Mouse (Mus musculus) hindbrain, embryonic 13.5 days (tissue): ENCODE measurements at regions not wholly inside any gene's neighbourhood (a gene's known extent, or its start where the extent isn't known, plus 50 kb on each side); places are given as distances from the start of the nearest gene placed in this dataset.

Source experiments
- ATAC-seq: fragments of 200-750 bp; cut with Nextera tagmentation; 2 replicates; pipeline ENCODE4 v1.8.0; 2017; ENCODE audit warnings: moderate TSS enrichment; ENCODE audit not compliant: low FRiP score
- H3K27ac ChIP-seq: fragments of 300-500 bp; sonication (generic); 2 replicates; pipeline ENCODE4 v1.5.1; 2015; ENCODE audit warnings: inconsistent platforms, mild to moderate bottlenecking, moderate library complexity
- H3K27me3 ChIP-seq: fragments of 300-500 bp; sonication (generic); 2 replicates; pipeline ENCODE4 v1.6.1; 2015; ENCODE audit warnings: mild to moderate bottlenecking, inconsistent platforms
- H3K36me3 ChIP-seq: fragments of 300-500 bp; sonication (generic); 2 replicates; pipeline ENCODE4 v1.6.1; 2015; ENCODE audit warnings: mild to moderate bottlenecking, inconsistent platforms
- H3K4me1 ChIP-seq: fragments of 300-500 bp; sonication (generic); replicated peaks from 2 replicates; pipeline ENCODE4 v1.6.1; 2015; ENCODE audit warnings: inconsistent platforms
- H3K4me2 ChIP-seq: fragments of 300-500 bp; sonication (generic); 2 replicates; pipeline ENCODE4 v1.6.1; 2015; ENCODE audit warnings: inconsistent platforms, mild to moderate bottlenecking, moderate library complexity
- H3K4me3 ChIP-seq: fragments of 300-500 bp; sonication (generic); 2 replicates; pipeline ENCODE4 v1.5.1; 2015; ENCODE audit warnings: mild to moderate bottlenecking, inconsistent platforms
- H3K9ac ChIP-seq: fragments of 300-500 bp; sonication (generic); 2 replicates; pipeline ENCODE4 v1.6.1; 2015; ENCODE audit warnings: mild to moderate bottlenecking, inconsistent platforms
- H3K9me3 ChIP-seq: fragments of 300-500 bp; sonication (generic); 2 replicates; pipeline ENCODE4 v1.6.1; 2016; ENCODE audit warnings: inconsistent platforms
- WGBS: fragments of 180-500 bp; shearing (Covaris S2); methylation state at CpG from one replicate; pipeline ENCODE4 v1.1.7; 2015; 5-methylcytosine and 5-hydroxymethylcytosine counted together

DNA sequence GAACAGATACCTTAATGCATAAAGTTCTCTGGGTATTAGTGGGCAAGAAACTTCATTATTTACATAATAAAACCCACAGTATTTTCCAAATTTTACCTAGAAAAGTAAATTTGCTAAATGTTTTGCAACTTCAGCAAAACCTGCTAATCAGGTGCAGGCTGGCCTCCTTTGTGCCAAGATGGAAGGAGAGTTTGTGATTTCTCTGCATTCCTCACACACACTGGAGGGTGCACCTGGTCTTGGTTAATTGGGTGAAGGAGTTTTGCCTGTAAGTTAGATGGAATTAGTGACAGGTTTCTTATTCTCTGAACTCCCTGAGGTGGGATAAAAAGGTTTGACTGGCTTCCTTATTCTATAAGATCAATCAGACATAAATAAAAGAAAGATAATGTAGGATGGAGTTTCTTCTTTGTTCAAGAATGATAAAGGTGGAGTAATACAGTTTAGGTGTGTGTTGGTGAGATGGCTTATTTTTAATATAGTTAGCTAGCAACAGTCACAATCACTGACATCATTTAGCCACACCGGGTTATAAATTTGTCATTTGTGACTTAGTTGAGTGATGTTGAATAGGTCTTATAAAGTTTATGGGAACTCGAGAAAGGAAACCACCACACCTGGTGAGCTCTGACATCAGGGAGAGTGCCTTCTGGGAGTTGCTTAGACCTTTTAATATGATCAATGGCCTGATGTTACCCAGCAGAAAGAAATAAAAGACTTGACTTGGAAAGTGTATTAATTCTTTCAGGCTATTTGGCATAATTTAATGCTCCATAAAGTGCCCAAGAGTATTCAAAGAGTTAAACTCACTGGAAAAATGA lies 1131.4 kb upstream of the Flrt2 start:
- H3K27me3 ChIP-seq, result no peaks in the 10 kb centered on the region
- no peaks in the 10 kb centered on the region for H3K36me3 ChIP-seq
- ATAC-seq, result no peak
- no peak overlapping the region for H3K9ac ChIP-seq
- 90% methylated on average over 2 of the region's 2 CpGs for WGBS
- no peaks in the 10 kb centered on the region for H3K9me3 ChIP-seq
- no peak overlapping the region for H3K27ac ChIP-seq
- H3K4me1 ChIP-seq, result no peaks in the 10 kb centered on the region
- no peak overlapping the region for H3K4me3 ChIP-seq
- H3K4me2 ChIP-seq, result no peak overlapping the region

- no peak overlapping the region for H3K9ac ChIP-seq
- no peaks in the 10 kb centered on the region for H3K4me1 ChIP-seq
- H3K4me2 ChIP-seq, result no peak overlapping the region
- ATAC-seq, result no peak
- no peaks in the 10 kb centered on the region for H3K36me3 ChIP-seq
- H3K27me3 ChIP-seq, result no peaks in the 10 kb centered on the region
- H3K4me3 ChIP-seq, result no peak overlapping the region
- no peaks in the 10 kb centered on the region for H3K9me3 ChIP-seq
- 79% methylated on average over 2 of the region's 2 CpGs for WGBS
- H3K27ac ChIP-seq, result no peak overlapping the region
These were observed 1117.0 kb upstream of the Flrt2 start for GRCm38 (mm10) chr12:94574981-94575380.

GRCm38 (mm10) chr12:94580345-94580744 lies 1111.7 kb upstream of the Flrt2 start:
- H3K27me3 ChIP-seq, result no peaks in the 10 kb centered on the region
- H3K9ac ChIP-seq, result no peak overlapping the region
- no peak overlapping the region for H3K4me2 ChIP-seq
- H3K4me3 ChIP-seq, result no peak overlapping the region
- ATAC-seq, result no peak
- no peaks in the 10 kb centered on the region for H3K9me3 ChIP-seq
- H3K36me3 ChIP-seq, result no peaks in the 10 kb centered on the region
- H3K4me1 ChIP-seq, result no peaks in the 10 kb centered on the region
- no peak overlapping the region for H3K27ac ChIP-seq
- 37% methylated on average over 4 of the region's 4 CpGs for WGBS

DNA sequence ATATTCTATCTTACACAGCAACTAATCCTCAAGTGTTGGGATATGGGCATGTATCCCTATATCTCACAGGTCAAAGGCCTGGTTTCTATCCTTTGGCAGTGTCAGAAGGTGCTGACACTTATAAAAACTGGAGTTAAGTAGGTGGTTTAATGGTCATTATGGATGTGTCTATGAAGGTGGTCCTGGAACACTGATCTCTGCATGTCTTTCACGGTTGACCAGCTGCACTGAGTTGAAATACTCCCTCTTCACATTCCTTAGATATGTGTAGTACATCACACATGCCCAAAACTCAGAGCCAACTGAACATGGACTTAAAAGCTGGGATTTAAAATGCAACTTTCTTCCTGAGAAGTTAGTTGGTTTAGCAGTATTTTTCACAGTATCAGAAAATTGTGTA lies 1107.7 kb upstream of the Flrt2 start:
- Histone ChIP-seq H3K36me3 (no peaks in the 10 kb centered on the region), H3K9me3 (no peaks in the 10 kb centered on the region)
- no peak for ATAC-seq

DNA sequence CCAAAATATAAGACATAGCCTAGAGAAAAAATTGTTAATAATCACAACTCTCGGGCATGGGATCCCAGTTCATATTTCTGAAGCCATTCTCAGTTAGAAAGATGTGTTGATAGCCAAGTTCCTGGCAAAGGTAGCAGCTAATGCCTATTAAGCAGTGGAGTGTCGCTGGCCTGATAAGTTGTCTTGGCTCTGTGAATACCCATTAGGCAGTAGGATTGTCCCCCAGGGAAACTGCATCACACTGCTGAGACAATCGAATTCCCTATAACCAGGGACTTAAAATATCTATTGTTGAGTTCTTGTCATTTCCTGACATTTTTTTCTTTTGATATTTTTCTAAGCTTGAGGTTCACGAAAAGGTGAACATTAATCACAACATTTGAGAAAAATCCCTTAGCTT lies 1105.0 kb upstream of the Flrt2 start:
- WGBS, result 63% methylated on average over 4 of the region's 4 CpGs
- ATAC-seq, result no peak

More for the DNA sequence above, 1107.7 kb upstream of the Flrt2 start:
- H3K4me2 ChIP-seq, result no peak overlapping the region
- no peaks in the 10 kb centered on the region for H3K4me1 ChIP-seq
- WGBS, result 73% methylated on average over 1 of the region's 1 CpGs
- H3K9ac ChIP-seq, result no peak overlapping the region
- no peak overlapping the region for H3K27ac ChIP-seq
- no peaks in the 10 kb centered on the region for H3K27me3 ChIP-seq
- no peak overlapping the region for H3K4me3 ChIP-seq

GRCm38 (mm10) chr12:94588599-94588998 lies 1103.4 kb upstream of the Flrt2 start:
- Histone ChIP-seq H3K9ac (no peak overlapping the region), H3K27ac (no peak overlapping the region), H3K4me2 (no peak overlapping the region), H3K9me3 (no peaks in the 10 kb centered on the region), H3K36me3 (no peaks in the 10 kb centered on the region), H3K4me1 (no peaks in the 10 kb centered on the region), H3K27me3 (no peaks in the 10 kb centered on the region), H3K4me3 (no peak overlapping the region)
- WGBS, result 77% methylated on average over 4 of the region's 4 CpGs
- no peak for ATAC-seq

More for the DNA sequence above, 1105.0 kb upstream of the Flrt2 start:
- Histone ChIP-seq H3K9ac (no peak overlapping the region), H3K4me2 (no peak overlapping the region), H3K27me3 (no peaks in the 10 kb centered on the region), H3K9me3 (no peaks in the 10 kb centered on the region), H3K27ac (no peak overlapping the region), H3K4me3 (no peak overlapping the region), H3K36me3 (no peaks in the 10 kb centered on the region), H3K4me1 (no peaks in the 10 kb centered on the region)

DNA sequence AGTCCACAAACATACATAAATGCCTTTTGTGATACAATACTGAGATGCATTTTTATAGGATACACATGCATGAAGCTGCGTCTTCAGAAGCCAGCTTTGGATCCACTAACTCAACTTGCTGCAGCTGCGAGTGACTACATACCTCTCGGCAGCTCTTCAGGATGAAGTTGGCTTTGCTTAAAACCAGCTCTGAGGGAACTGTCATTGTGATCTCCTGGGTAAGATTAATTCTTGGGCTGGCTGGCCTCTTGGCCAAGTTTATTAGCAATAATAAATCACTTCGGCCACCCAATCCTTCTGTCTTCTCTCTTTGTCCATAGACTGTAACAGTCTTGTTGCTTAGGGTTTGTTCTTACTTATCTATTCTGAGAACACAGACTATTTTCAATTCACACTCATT lies 1103.0 kb upstream of the Flrt2 start:
- no peaks in the 10 kb centered on the region for H3K4me1 ChIP-seq
- no peak for ATAC-seq

DNA sequence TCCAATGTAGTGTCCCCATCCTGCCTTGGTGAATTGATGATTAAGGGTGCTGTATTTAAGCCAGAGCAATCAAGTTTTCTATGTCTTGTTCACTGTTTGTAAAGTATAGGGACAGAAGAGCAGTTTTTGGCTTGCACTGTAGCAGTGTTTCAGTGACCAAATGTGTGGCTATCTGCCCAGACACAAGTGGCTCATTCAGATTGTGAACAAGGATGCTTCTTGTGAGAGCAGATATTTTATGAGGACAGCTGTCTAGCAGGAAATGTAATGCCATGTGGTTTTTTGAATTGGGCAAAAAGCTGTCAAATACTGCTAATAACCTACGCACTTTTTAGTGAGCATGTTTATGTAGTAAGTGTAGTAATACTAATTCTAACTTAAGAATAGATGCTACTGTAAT lies 1086.5 kb upstream of the Flrt2 start:
- H3K4me1 ChIP-seq, result no peaks in the 10 kb centered on the region
- no peak overlapping the region for H3K4me3 ChIP-seq
- H3K27ac ChIP-seq, result no peak overlapping the region
- ATAC-seq, result no peak
- H3K4me2 ChIP-seq, result no peak overlapping the region
- no peaks in the 10 kb centered on the region for H3K9me3 ChIP-seq
- no peaks in the 10 kb centered on the region for H3K36me3 ChIP-seq
- H3K27me3 ChIP-seq, result no peaks in the 10 kb centered on the region
- 90% methylated on average over 1 of the region's 1 CpGs for WGBS
- H3K9ac ChIP-seq, result no peak overlapping the region

More for the DNA sequence above, 1103.0 kb upstream of the Flrt2 start:
- Histone ChIP-seq H3K27ac (no peak overlapping the region), H3K36me3 (no peaks in the 10 kb centered on the region), H3K4me2 (no peak overlapping the region), H3K9ac (no peak overlapping the region), H3K27me3 (no peaks in the 10 kb centered on the region), H3K9me3 (no peaks in the 10 kb centered on the region), H3K4me3 (no peak overlapping the region)
- 85% methylated on average over 4 of the region's 4 CpGs for WGBS

DNA sequence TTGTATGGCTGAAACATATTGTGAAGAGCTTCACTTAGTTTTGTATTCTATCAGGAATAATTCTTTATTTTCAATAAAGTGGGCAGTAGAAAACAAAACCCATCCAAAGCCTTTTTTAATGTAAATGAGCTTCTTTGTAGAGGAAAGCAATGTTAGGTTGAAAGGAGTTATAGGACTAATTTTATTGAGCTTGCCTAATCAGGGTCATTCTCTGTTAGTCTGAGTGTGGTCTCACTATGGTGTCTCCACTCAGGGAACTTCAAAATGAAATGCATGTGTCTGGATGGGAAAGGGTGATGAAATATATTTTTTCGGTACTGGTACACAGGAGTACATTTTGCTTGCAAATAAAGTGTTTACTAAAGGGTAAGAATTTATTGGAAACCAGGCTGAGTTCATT lies 1055.5 kb upstream of the Flrt2 start:
- Histone ChIP-seq H3K4me2 (no peak overlapping the region), H3K27me3 (no peaks in the 10 kb centered on the region), H3K9ac (no peak overlapping the region), H3K27ac (no peak overlapping the region), H3K4me1 (no peaks in the 10 kb centered on the region), H3K4me3 (no peak overlapping the region), H3K36me3 (no peaks in the 10 kb centered on the region), H3K9me3 (no peaks in the 10 kb centered on the region)
- ATAC-seq, result no peak
- WGBS, result 54% methylated on average over 1 of the region's 1 CpGs

DNA sequence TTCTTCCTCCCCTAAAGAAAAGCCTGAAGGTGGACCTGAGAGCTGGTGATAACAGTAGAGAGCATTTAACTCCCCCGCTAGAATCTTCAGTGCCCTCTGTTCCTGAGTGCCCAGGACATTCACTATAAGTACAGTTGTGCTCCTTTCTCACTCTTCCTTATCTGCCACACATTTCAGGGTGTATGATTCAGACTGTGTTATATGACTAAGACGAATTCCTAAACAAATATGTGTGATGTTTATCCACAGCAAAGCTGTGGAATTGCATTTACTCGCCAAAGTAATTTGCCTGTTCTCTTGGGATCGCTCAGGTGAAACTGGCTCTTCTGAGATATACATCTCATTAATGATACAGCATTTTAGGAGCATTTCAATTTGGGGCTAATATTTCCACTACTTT lies 1051.9 kb upstream of the Flrt2 start:
- Histone ChIP-seq H3K4me2 (no peak overlapping the region), H3K27ac (no peak overlapping the region), H3K9me3 (no peaks in the 10 kb centered on the region), H3K4me3 (no peak overlapping the region), H3K4me1 (no peaks in the 10 kb centered on the region), H3K9ac (no peak overlapping the region), H3K36me3 (no peaks in the 10 kb centered on the region), H3K27me3 (no peaks in the 10 kb centered on the region)
- WGBS, result 85% methylated on average over 4 of the region's 4 CpGs
- no peak for ATAC-seq

DNA sequence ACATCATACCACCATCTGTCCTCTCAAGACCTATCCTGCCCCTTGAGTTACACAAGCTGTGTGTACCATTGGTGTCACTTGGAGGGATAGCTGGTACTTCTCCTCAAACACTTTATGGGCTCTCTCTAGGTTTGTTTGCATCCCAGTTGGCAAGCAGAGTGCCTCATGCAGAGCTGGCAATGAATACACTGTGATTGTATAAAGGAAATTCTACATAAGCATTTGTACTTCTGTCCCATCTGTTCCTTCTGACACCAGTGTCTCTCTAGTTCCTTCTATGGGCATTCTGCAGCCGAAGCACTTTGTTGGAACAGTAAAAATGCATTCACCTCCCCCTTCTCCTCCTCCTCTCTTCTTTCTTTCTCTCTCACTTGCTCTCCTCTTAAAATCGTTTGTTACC lies 1046.7 kb upstream of the Flrt2 start:
- Histone ChIP-seq H3K9ac (no peak overlapping the region), H3K27me3 (no peaks in the 10 kb centered on the region), H3K4me1 (no peaks in the 10 kb centered on the region), H3K36me3 (no peaks in the 10 kb centered on the region), H3K4me2 (no peak overlapping the region), H3K9me3 (no peaks in the 10 kb centered on the region), H3K4me3 (no peak overlapping the region), H3K27ac (no peak overlapping the region)
- no peak for ATAC-seq
- 68% methylated on average over 2 of the region's 2 CpGs for WGBS

GRCm38 (mm10) chr12:94670035-94670434 lies 1022.0 kb upstream of the Flrt2 start:
- ATAC-seq, result no peak
- Histone ChIP-seq H3K27me3 (no peaks in the 10 kb centered on the region), H3K4me2 (no peak overlapping the region), H3K4me1 (no peaks in the 10 kb centered on the region), H3K9me3 (no peaks in the 10 kb centered on the region), H3K27ac (no peak overlapping the region), H3K9ac (no peak overlapping the region), H3K36me3 (no peaks in the 10 kb centered on the region), H3K4me3 (no peak overlapping the region)
- WGBS, result 92% methylated on average over 1 of the region's 1 CpGs

- H3K27me3 ChIP-seq, result no peaks in the 10 kb centered on the region
- H3K4me3 ChIP-seq, result no peak overlapping the region
- no peaks in the 10 kb centered on the region for H3K4me1 ChIP-seq
- 76% methylated on average over 2 of the region's 2 CpGs for WGBS
- H3K36me3 ChIP-seq, result no peaks in the 10 kb centered on the region
- ATAC-seq, result no peak
- no peaks in the 10 kb centered on the region for H3K9me3 ChIP-seq
- H3K27ac ChIP-seq, result no peak overlapping the region
- H3K9ac ChIP-seq, result no peak overlapping the region
- no peak overlapping the region for H3K4me2 ChIP-seq
These were observed 1017.1 kb upstream of the Flrt2 start for GRCm38 (mm10) chr12:94674925-94675324.
